Mouse (Mus musculus): ENCODE results near the gene Cd3g.

Cd3g gene

GRCm38 (mm10) chr9:44986242-44986781 is 6.1 kb upstream of the Cd3g start:
- intact Hi-C loops (cut with DNase I), result no loop called here

- intact Hi-C loops (cut with DNase I), result no loop called here
Measured at GRCm38 (mm10) chr9:44985721-44986161, 5.5 kb upstream of the Cd3g start.

DNA sequence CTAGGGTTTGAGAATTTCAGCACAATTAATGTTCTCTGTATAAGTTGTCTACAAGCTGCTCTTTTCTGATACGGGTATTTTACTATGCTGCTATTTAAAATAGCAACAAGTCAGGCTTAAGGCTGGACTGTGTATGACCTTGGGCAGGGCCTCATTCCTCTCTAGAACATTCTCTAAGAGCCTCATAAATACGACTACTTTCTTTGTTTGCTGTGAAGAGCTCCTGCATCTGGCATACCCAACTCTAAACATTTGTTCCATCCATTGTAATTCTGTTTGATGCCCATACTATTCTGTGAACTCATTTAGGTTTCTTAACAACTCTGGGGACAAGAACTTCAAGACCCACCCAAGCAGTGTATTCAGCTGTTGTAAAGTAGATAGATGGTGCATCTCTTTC is 2.8 kb upstream of the Cd3g start:
- intact Hi-C loops (cut with DNase I), result no loop called here

DNA sequence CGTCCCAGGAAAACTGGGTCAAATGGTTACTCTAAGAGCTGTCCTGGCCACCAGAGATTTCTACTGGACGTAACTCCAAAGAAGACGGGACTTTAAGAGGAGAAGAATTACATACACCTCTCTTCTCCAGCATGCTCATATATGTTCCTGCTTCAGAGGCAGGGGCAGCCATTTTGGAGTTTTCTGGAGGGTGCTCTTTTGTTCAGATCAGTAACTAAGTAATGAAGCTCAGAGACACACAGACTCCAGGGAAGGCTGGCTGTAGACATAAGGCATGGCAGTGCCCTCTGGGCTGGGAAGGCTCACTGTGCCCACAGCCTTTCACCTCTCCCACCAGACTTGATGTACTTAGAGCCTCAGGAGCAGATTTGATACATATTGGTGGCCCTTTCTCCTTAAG is 2.3 kb upstream of the Cd3g start:
- intact Hi-C loops (cut with DNase I), result no loop called here

- intact Hi-C loops (cut with DNase I), result no loop called here
Measured at GRCm38 (mm10) chr9:44982081-44982480, 1.9 kb upstream of the Cd3g start.

- intact Hi-C loops (cut with DNase I), result no loop called here
Measured at GRCm38 (mm10) chr9:44981676-44982075, 1.4 kb upstream of the Cd3g start, which contains the start of gene Cd3d. TSS of gene Cd3d (plus strand) at chr9:44981786.

DNA sequence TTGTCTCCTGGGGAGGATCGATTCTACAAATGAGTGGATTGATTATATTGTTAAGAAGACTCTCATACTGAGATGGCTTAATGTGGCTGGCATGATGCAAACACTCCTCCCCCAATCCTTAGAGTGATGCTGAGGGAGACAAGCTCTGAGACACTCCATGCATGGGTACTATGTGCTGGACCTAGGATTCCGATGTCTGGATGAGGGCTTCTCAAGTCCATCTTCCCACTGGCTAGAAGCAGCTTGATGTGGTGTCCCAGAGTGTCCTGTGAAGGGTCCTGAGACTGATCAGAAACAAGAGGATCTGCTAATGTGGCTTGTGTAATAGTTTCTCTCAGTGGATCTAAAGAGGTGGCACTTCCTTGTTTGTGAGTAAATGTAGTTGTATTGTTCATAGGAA is 873 bp upstream of the Cd3g start:
- intact Hi-C loops (cut with DNase I), result no loop called here

- intact Hi-C loops (cut with DNase I), result no loop called here
Measured at GRCm38 (mm10) chr9:44979806-44980205, 425 bp downstream of the Cd3g start.

- intact Hi-C loops (cut with DNase I), result no loop called here
Measured at GRCm38 (mm10) chr9:44977813-44978212, 2.4 kb downstream of the Cd3g start.

DNA sequence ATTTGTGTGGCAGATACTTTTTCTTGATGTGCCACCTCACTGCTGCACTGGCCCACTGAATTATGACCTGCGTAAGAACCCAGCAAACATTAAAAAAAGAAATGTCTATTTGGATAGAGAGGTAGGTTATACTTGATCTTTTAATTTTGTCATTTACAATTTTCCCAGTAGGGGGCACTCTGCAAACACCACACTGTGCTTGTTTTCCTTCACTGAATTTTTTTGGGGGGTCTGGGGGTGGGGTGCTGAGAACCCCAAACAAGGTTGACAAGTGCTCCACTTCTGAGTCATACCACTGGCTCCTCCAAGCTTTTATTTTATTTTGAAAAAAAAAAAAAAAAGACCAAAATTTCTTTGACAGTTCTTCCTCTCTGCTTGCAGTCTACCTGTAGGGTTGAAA is 10.8 kb downstream of the Cd3g start:
- intact Hi-C loops (cut with DNase I), result no loop called here

- intact Hi-C loops (cut with DNase I), result loop anchor here (2.0 kb wide), 1 partner anchor 131 kb away; no protein-coding TSS in a partner anchor
Measured at GRCm38 (mm10) chr9:44967763-44968162, 12.5 kb downstream of the Cd3g start.

DNA sequence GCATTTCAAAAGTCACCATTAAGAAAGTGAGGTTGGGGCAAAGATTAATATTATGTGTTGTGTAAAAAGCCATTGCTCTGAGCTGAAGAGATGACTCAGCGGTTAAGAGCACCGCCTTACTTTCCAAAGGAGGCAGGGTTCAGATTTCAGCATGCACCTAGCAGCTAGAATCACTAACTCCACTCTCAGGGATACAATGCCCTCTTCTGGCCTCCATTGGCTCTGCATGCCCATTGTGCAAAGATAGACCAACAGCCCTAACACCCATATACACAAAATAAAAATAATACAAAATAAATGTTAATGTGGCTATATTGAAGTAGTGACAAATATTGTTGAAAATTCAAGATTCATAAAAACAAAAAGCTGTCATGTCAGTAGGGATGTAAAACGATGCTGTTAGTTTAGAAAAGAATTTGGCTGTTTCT is 13.4 kb downstream of the Cd3g start:
- intact Hi-C loops (cut with DNase I), result loop anchor here (2.0 kb wide), 1 partner anchor 130 kb away; no protein-coding TSS in a partner anchor

GRCm38 (mm10) chr9:44965833-44966466 is 14.3 kb downstream of the Cd3g start:
- intact Hi-C loops (cut with DNase I), result loop anchor here (2.0 kb wide), 1 partner anchor 129 kb away; no protein-coding TSS in a partner anchor

- intact Hi-C loops (cut with DNase I), result no loop called here
Measured at GRCm38 (mm10) chr9:44965126-44965832, 15.0 kb downstream of the Cd3g start, which contains the start of gene Ube4a. TSS of gene Ube4a (minus strand) at chr9:44965600.

DNA sequence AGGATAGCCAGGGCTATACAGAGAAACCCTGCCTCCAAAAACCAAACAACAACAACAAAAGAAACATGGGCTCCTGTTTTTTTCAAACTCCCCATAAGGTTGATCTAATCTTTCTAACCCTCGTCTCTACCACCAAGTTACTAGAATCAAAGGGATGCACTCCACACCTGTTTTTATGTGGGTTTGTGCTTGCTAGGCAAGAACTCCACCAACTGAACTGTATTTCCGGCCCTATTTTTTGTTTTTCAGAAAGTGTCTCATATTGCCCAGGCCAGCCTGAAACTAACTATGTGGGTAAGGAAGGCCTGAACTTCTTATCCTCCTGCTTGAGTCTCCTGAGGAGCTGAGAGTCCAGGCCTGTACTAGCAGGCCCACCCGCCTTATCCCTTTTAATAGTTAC is 25.8 kb downstream of the Cd3g start:
- intact Hi-C loops (cut with DNase I), result no loop called here

- intact Hi-C loops (cut with DNase I), result no loop called here
Measured at GRCm38 (mm10) chr9:44947836-44948235, 32.4 kb downstream of the Cd3g start.

DNA sequence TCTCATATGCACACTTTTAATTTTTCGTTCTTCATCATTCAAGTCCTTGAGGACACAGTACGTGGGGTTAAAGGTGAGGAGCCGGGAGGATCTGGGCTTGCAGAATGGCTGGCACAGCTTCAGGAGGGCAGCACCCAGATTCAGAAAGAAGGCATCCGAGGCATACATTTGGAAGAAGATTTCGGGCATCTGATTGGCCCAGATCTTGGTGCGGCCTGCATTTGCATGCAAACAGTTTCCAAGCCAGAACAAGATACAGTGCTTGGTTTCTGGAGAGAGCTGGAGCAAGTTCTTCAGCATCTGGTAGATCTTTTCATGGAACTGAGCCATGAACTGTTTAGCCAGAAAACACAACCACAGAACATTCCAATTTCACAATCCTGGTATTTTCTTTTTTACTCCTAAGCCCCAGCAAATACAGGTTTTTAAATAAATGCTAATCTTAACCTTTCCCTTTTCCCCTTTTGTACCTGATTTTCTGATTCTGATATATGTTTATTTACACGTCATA is 34.0 kb downstream of the Cd3g start:
- intact Hi-C loops (cut with DNase I), result no loop called here

DNA sequence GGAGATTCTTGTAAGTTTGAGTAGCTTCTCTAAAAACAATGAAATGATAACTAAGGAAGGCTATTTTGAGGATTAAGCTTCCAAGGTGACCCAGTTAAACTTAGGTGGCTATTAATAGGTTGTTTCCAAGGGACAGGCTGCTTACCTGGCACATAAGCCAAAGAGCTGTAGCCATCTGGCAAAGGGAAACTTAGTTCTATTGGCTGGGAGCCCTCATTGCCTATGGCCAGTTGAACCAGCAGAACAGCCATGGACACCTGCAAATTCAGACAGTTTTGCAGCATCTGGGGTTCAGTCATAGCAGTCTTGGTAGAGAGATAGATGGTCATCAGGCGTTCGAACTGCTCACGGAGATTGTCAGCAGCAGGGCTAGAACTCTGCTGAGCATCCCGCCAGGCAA is 37.8 kb downstream of the Cd3g start:
- intact Hi-C loops (cut with DNase I), result no loop called here

DNA sequence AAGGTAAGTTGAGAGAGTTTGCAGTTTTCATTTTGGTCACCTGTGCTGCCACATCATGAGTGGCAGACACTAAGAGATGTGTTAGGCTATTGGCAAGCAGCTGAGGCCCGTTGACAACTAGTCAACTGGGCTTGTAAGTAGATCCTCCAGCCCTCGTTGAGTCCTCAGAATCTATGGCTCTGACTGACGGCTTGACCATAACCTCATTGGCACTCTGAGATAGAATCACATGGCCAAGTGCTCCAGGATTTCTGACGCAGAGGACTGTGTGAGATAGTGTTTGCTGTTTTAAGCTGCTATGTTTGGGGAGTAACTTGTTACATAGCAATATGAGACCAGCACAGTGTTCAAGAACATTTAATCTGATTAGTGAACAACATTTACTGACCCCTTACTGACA is 38.5 kb downstream of the Cd3g start:
- intact Hi-C loops (cut with DNase I), result no loop called here

- intact Hi-C loops (cut with DNase I), result no loop called here
Measured at GRCm38 (mm10) chr9:44921543-44921942, 58.7 kb downstream of the Cd3g start.

- intact Hi-C loops (cut with DNase I), result no loop called here
Measured at GRCm38 (mm10) chr9:44921123-44921468, 59.1 kb downstream of the Cd3g start.

DNA sequence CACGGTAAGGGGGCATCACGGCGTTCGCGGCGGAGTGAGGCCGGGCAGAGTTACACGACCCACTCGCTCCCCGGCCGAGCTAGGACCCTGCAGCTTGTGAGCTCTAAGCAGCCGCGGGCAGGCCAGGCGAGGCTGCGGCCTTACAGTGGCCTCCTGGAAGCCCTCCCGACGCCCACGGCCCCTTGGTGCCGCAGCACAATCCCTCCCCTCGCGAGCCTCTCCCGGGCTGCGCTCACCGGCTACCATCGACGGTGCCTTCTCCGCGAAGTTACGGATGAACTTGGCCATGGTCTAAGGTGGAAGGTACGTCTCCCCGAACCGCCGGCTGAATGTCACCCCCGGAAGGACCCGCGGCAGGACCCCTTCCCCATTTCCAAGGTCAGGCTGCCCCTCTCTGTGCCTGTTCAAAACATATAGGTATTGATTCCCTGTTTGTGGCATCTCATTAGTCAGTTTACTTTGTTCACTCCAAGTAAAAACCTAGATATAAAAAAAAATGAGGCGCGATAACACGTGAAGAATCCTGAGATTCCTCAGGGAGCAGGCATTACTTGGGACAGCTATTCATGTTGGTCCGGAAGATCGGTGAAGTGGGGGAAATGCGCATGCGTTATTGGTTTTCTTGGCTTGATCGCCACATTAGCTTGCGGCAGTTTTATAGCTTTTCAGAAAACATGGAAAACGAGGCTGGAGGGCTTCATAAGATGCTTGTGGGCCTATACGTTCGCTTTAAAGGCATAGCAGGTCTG is 59.7 kb downstream of the Cd3g start, which contains the start of gene Atp5l:
Gene Atp5l, minus strand, starts transcription at position 369 of the 749 bp plus-strand sequence.
- intact Hi-C loops (cut with DNase I), result no loop called here

Data from adrenal gland (tissue).